Mouse (Mus musculus) embryonic facial prominence, embryonic 15.5 days (tissue): ENCODE measurements at regions not wholly inside any gene's neighbourhood (a gene's known extent, or its start where the extent isn't known, plus 50 kb on each side); places are given as distances from the start of the nearest gene placed in this dataset.

ENCODE experiments used
- ATAC-seq: fragments of 200-750 bp; cut with Nextera tagmentation; 2 replicates; pipeline ENCODE4 v1.8.0; 2017; ENCODE audit warnings: low read depth, moderate TSS enrichment; ENCODE audit not compliant: insufficient number of reproducible peaks, low FRiP score, low TSS enrichment
- H3K27ac ChIP-seq: fragments of 300-500 bp; sonication (generic); replicated peaks from 2 replicates; pipeline ENCODE4 v1.5.1; 2015; ENCODE audit warnings: mild to moderate bottlenecking, inconsistent platforms
- H3K27me3 ChIP-seq: fragments of 300-500 bp; sonication (generic); 2 replicates; pipeline ENCODE4 v1.6.1; 2015; ENCODE audit warnings: inconsistent platforms
- H3K36me3 ChIP-seq: fragments of 300-500 bp; sonication (generic); 2 replicates; pipeline ENCODE4 v1.6.1; 2015; ENCODE audit warnings: mild to moderate bottlenecking, inconsistent platforms
- H3K4me1 ChIP-seq: fragments of 300-500 bp; sonication (generic); 2 replicates; pipeline ENCODE4 v1.6.1; 2015; ENCODE audit warnings: inconsistent platforms
- H3K4me2 ChIP-seq: fragments of 300-500 bp; sonication (generic); replicated peaks from 2 replicates; pipeline ENCODE4 v1.6.1; 2015; ENCODE audit warnings: mild to moderate bottlenecking, inconsistent platforms
- H3K4me3 ChIP-seq: fragments of 300-500 bp; sonication (generic); replicated peaks from 2 replicates; pipeline ENCODE4 v1.5.1; 2015; ENCODE audit warnings: mild to moderate bottlenecking, inconsistent platforms
- H3K9ac ChIP-seq: fragments of 300-500 bp; sonication (generic); 2 replicates; pipeline ENCODE4 v1.6.1; 2015; ENCODE audit warnings: inconsistent platforms
- H3K9me3 ChIP-seq: fragments of 300-500 bp; sonication (generic); replicated peaks from 2 replicates; pipeline ENCODE4 v1.6.1; 2016; ENCODE audit warnings: inconsistent platforms
- WGBS: fragments of 180-500 bp; shearing (Covaris S2); methylation state at CpG from one replicate; pipeline ENCODE4 v1.1.7; 2015; 5-methylcytosine and 5-hydroxymethylcytosine counted together

DNA sequence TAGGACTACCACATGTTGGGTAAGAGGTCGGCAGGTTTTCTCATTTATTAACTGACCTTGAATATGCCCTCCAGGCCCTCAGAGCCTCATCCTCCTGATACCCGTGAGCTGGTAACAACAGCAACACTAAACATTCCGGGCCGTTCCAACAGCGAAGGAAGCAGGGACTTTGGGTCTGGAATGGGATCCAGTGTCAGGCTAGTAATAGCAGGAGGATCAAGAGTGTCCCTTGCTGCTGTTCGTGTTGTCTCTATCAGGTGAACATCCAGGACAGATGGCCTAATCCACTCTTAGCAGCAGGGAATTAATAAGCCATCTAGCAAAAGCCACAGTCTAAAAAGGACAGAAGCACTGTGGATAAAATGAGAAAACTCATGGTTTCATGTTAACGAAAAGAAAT lies 106.7 kb downstream of the Cpeb2 start:
- ATAC-seq, result no peak
- Histone ChIP-seq H3K36me3 (no peaks in the 10 kb centered on the region), H3K9ac (no peak overlapping the region), H3K4me3 (no peak overlapping the region), H3K9me3 (no peaks in the 10 kb centered on the region), H3K4me1 (no peaks in the 10 kb centered on the region), H3K4me2 (no peak overlapping the region), H3K27me3 (no peaks in the 10 kb centered on the region), H3K27ac (no peak overlapping the region)
- WGBS, result 67% methylated on average over 7 of the region's 7 CpGs

DNA sequence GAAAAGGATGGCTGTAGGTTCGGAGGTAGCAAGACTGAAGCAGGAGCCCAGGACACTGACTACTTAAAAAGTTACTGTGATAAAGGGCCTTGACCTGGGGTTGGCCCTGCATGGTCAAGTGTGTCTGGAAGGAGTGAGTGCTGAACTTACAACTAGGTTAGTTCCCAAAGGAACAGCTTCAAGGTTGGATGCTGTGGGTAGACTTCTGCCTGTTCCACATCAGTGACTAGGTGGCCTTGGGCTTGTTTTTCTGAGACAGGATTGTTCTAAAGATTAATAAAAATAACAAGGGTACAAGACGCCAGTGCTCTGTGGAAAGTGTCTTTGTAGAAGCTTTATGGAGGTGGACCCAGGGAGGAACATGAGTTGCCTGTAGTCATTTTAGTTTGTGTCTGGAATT lies 108.5 kb downstream of the Cpeb2 start:
- no peaks in the 10 kb centered on the region for H3K27me3 ChIP-seq
- H3K36me3 ChIP-seq, result no peaks in the 10 kb centered on the region
- H3K4me1 ChIP-seq, result no peaks in the 10 kb centered on the region
- no peak overlapping the region for H3K9ac ChIP-seq
- no peak for ATAC-seq
- H3K27ac ChIP-seq, result no peak overlapping the region
- H3K9me3 ChIP-seq, result no peaks in the 10 kb centered on the region
- no peak overlapping the region for H3K4me2 ChIP-seq
- WGBS, result 82% methylated on average over 2 of the region's 2 CpGs
- no peak overlapping the region for H3K4me3 ChIP-seq

DNA sequence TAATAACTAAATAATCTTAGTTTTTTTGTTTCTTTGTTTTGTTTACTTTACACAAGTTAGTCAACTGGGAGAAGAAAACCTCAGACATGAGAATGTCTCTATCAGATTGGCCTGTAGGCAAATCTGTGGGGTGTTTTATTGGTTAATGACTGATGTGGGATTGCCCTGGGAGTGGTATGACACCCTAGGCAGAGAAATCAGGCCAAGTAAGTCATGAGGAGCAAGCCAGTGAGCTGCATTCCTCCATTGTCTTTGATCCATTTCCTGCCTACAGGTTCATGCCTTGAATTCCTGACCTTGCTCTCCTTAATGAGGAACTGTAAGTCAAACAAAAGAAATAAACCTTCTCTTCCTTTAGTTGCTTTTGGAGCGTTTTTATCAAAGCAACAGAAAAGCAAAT lies 111.5 kb downstream of the Cpeb2 start:
- H3K27ac ChIP-seq, result no peak overlapping the region
- WGBS, result 88% methylated on average over 1 of the region's 1 CpGs
- H3K4me3 ChIP-seq, result no peak overlapping the region
- no peaks in the 10 kb centered on the region for H3K9me3 ChIP-seq
- H3K27me3 ChIP-seq, result no peaks in the 10 kb centered on the region
- H3K4me1 ChIP-seq, result no peaks in the 10 kb centered on the region
- no peak overlapping the region for H3K4me2 ChIP-seq
- no peak overlapping the region for H3K9ac ChIP-seq
- H3K36me3 ChIP-seq, result no peaks in the 10 kb centered on the region
- ATAC-seq, result no peak

DNA sequence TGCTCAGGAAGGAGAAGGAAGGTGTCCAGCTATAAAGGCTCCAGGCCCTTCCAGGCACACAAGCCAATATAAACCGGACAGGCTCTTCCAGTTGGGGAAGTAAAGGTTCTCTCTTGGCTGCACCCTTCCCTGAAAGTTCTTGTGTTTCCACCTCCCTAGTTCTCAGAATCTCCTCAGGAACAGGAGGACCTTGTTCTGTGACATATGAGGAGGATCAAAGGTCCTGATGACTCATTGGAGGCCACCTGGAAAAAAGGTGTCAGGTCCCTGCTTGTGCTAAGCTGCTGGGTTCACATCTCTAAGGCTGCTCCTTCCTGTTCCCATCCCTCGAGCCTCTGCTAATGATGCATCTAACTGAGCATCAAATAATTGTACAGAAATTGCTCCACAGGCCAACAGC lies 118.0 kb downstream of the Cpeb2 start:
- Histone ChIP-seq H3K4me2 (no peak overlapping the region), H3K4me1 (peaks cover 16% of the 10 kb centered on the region), H3K27ac (no peak overlapping the region), H3K9me3 (no peaks in the 10 kb centered on the region), H3K9ac (no peak overlapping the region), H3K36me3 (no peaks in the 10 kb centered on the region), H3K27me3 (no peaks in the 10 kb centered on the region), H3K4me3 (no peak overlapping the region)
- no peak for ATAC-seq
- 74% methylated on average over 2 of the region's 2 CpGs for WGBS

DNA sequence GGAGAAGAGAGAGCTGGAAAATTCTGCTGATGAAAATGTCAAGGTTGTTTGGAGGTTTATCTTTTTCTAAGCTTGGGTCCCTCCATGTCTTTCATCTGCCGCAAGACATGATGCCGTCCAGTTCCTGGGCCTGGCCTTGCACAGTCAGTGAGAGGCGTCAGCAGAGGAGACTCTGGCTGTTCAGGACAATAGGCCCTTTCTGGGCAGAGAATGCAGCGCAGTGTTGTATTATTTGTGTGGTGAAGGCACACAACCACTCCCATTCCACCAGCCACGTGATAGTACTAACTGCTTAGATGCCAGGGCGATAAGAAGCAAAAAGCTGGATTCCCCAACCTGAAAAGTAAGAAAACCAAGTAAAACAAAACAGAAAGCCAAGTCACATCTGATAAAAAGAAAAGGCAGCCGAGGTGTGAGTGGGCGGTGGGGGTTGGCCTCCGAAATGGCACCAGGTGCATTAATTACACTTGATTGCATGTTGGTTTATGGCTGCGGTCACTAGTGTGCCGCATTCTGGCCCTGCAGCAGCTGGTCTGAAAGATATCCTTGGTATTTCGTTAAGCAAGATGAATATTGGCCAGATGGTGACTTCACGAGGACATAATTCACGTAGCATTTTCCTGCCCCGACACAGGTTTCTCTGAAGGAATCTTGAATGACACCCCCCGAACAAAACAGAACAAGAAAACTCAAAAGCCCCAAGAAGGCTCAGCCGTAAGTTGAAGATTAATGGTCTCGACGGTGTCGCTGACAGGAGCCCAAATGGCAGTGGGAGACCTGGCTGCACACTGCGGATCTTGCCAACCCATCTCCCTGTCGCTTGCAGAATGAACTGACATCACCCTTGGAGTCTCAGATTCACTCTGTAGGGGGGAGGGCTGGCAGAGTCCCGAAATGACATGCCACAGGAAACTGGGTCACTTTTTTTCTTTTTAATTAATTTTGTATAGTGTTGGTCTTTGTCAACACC lies 120.3 kb downstream of the Cpeb2 start:
- no peaks in the 10 kb centered on the region for H3K36me3 ChIP-seq
- H3K27ac ChIP-seq, result no peak overlapping the region
- no peaks in the 10 kb centered on the region for H3K27me3 ChIP-seq
- WGBS, result 76% methylated on average over 23 of the region's 23 CpGs
- H3K4me2 ChIP-seq, result no peak overlapping the region
- no peaks in the 10 kb centered on the region for H3K9me3 ChIP-seq
- H3K9ac ChIP-seq, result no peak overlapping the region
- peaks cover 16% of the 10 kb centered on the region for H3K4me1 ChIP-seq
- no peak for ATAC-seq
- H3K4me3 ChIP-seq, result no peak overlapping the region

DNA sequence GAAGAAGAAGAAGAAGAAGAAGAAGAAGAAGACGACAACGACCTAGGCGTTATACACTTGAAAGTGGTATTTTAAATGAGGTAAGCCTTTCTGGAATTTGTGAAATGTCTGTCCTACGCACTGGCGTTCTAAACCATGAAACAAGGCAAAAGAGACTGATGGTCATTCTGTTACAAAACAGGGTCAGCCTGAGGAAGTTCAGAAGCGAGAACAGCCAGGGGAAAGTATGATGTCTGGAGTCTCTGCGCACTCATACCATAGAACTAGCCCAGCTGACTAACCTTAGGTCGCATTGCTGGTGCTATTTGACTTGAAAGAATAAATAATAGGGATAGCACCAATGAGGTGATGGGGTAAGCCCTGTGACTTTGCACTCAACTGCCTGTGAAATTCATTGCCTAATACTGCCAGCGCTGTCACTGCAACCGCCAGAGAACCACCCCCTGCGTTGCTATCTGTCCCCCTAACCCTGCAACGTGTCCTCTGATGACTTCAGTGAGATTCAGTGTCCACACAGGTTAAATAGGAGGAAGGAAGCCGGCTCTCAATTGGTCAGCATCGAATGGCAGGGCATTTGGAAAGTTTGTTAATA lies 121.5 kb downstream of the Cpeb2 start:
- Histone ChIP-seq H3K4me2 (peak overlapping the region; percentile 73), H3K27ac (peak overlapping the region; percentile 59), H3K9me3 (no peaks in the 10 kb centered on the region), H3K4me1 (peaks cover 16% of the 10 kb centered on the region), H3K36me3 (no peaks in the 10 kb centered on the region), H3K4me3 (peak overlapping the region; percentile 38), H3K9ac (no peak overlapping the region), H3K27me3 (no peaks in the 10 kb centered on the region)
- 45% methylated on average over 14 of the region's 14 CpGs for WGBS
- ATAC-seq, result no peak

DNA sequence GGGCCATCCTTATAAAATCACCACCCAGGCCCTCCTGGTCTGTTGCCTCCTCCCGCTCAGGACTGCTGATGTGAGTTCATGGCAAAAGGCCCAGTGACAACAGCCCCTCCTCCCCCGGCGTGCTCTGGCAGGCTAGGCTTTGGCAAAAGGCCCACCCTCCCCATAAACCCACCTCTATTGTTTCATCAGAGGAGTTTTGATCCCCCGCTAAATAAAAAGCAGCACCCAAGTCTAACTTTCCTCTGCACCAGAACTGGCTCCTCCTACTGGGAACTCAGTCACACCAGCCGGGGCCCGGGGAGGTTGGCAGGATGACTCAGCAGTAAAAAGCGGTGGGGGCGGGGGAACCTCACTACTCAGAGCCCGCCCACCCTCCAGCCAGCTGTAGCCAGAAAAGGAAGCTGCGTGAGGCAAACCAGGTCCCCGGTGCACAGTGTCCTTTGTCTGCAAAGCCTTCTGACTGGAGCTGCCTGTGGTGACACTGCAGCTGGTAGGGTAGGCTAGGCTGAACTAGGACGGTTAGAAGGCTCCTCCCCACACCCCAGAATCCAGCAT lies 122.1 kb downstream of the Cpeb2 start:
- Histone ChIP-seq H3K9ac (peak overlapping the region; percentile 13; the same call in 1 of the 2 replicates), H3K4me3 (peak overlapping the region; percentile 38), H3K9me3 (no peaks in the 10 kb centered on the region), H3K27me3 (no peaks in the 10 kb centered on the region), H3K27ac (peak overlapping the region; percentile 59), H3K4me2 (peak overlapping the region; percentile 73), H3K36me3 (no peaks in the 10 kb centered on the region), H3K4me1 (peaks cover 16% of the 10 kb centered on the region)
- WGBS, result under 1% methylated on average over 12 of the region's 12 CpGs
- peak; percentile 93 for ATAC-seq

DNA sequence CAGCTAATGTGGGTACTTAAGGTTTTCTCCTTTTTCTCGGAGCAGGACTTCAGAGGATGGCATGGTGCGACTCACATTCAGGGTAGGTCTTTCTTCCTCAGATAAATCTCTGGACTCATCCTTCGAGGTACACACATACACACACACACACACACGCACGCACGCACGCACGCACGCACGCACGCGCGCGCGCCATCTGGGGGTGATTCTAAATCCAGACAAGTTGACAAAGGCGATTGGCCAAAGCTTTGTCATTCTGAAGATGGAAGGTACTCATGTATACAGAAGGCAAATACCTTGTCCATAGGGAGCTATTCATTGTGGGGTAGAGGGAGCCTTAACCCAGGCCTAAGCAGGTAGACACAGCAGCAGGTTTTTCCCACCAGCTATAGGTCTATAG lies 122.9 kb downstream of the Cpeb2 start:
- no peak overlapping the region for H3K9ac ChIP-seq
- H3K9me3 ChIP-seq, result no peaks in the 10 kb centered on the region
- H3K27me3 ChIP-seq, result no peaks in the 10 kb centered on the region
- H3K36me3 ChIP-seq, result no peaks in the 10 kb centered on the region
- ATAC-seq, result no peak
- H3K4me3 ChIP-seq, result 0 out of 2 replicates have a peak overlapping the region, but pooled peaks have one; percentile 38
- H3K27ac ChIP-seq, result peak overlapping the region; percentile 59
- peak overlapping the region; percentile 73 for H3K4me2 ChIP-seq
- peaks cover 16% of the 10 kb centered on the region for H3K4me1 ChIP-seq
- 80% methylated on average over 16 of the region's 16 CpGs for WGBS

DNA sequence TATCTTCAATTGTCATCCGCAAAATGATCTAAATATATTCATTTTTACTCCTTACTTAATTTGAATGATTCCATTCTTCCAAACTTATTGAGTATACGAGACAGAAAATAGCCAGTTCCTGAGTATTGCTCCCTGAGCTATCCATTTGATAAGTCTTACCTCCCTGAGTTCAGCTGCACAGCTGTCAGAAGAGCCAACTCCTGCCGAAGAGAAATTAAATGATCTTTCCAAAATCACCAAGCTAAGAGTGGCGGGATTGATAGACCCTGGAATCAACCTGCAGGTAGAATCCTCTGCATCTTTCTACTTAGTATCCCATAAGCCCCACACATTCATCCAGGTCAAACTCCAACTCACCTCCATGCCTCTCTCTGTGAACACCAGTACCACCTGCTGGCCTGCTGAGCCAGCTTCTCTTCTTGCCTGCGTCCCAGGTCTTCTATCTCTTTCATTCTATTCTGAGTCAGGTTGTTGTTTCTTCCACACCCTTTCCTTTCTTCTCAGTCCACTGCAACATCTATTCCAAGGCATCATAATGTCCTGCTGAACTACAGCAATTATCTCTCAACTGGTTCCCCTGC lies 124.2 kb downstream of the Cpeb2 start:
- WGBS, result 83% methylated on average over 5 of the region's 5 CpGs

DNA sequence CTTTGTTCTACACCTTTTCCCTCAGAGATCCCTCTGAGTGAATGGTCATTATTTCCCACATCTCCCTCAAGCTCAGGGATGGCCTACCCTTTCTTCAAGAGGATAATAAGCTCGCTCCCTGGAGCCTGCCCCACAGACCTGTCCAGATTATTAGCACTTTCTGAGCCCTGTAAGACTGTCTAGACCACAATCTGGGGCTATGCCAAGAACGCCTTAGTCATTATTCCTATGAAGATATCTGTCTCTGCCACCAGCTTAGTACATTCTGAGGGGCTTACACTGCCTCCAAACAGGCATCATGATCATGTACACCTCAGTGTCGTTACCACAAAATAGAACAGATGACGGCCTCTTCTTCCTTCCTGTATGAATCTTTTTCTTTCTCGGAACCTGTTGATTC lies 124.9 kb downstream of the Cpeb2 start:
- 86% methylated on average over 5 of the region's 5 CpGs for WGBS
- H3K9me3 ChIP-seq, result no peaks in the 10 kb centered on the region
- H3K4me2 ChIP-seq, result no peak overlapping the region
- H3K27me3 ChIP-seq, result no peaks in the 10 kb centered on the region
- H3K4me1 ChIP-seq, result peaks cover 16% of the 10 kb centered on the region
- H3K9ac ChIP-seq, result no peak overlapping the region
- ATAC-seq, result no peak
- no peak overlapping the region for H3K27ac ChIP-seq
- no peaks in the 10 kb centered on the region for H3K36me3 ChIP-seq
- no peak overlapping the region for H3K4me3 ChIP-seq

More for the DNA sequence above, 124.2 kb downstream of the Cpeb2 start:
- peaks cover 16% of the 10 kb centered on the region for H3K4me1 ChIP-seq
- H3K4me3 ChIP-seq, result no peak overlapping the region
- H3K4me2 ChIP-seq, result no peak overlapping the region
- no peak overlapping the region for H3K9ac ChIP-seq
- ATAC-seq, result no peak
- H3K27me3 ChIP-seq, result no peaks in the 10 kb centered on the region
- H3K27ac ChIP-seq, result no peak overlapping the region
- H3K36me3 ChIP-seq, result no peaks in the 10 kb centered on the region
- H3K9me3 ChIP-seq, result no peaks in the 10 kb centered on the region
